Mouse (Mus musculus): ENCODE results near the gene Gm5431.
"Not testable (repeated sequence)": the region's sequence is repeated elsewhere in the genome, so short reads cannot be mapped to it uniquely, and the experiment has no call there.

Gene Gm5431

DNA sequence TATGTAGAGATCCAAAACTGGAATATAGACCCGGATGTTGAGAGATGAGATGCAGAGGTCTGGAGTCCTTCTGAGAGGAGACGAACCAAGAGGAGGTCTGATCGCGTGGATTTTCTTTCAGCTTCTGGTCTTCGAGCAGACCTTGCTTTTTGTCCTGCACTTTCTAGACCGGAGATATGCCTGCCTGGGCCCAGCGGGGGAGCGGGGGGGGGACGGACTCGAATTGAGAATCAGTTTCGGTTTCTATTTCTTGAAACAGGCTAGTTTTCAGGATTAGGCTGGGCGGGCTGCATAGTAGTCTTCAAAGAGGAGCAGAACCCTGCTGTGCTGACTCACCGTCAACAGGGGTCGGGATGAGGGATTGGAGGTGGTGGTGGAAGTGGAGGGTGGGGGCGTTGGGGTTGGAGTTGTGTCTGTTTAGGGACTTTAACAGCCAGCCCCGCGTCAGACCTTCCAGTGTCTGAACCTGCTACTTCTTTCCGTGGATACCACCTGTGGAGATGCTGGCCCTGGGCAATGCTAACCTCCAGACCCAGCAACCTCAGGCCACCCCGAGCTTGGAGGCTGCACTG is 30.7 kb downstream of the Gm5431 start, which contains the start of gene Irgm1:
Gene Irgm1 (minus strand): TSS at position 483 of the 572 bp plus-strand sequence.
- DNase-seq (ENCODE audit: low spot score) = peak; percentile 73

DNA sequence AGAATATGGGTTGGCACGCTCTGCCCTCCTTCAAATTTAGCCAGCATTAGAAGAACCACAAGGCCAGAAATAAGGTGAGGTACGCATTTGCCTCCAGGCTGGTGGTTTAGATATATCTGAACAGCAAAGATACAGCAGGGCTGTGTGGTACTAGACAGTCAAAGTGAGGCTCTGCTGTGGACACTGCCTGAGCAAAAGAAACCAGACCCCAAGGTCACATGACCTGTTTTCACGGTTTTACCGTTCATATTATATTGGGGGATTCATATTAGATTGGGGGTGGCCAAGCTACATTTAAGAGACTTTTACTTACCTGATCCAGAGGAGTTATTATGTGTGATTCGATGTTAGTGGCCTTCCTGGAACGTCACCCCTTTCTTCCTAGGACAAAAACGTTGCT is 31.2 kb downstream of the Gm5431 start:
- DNase-seq (ENCODE audit: low spot score) = peak; percentile 23

DNA sequence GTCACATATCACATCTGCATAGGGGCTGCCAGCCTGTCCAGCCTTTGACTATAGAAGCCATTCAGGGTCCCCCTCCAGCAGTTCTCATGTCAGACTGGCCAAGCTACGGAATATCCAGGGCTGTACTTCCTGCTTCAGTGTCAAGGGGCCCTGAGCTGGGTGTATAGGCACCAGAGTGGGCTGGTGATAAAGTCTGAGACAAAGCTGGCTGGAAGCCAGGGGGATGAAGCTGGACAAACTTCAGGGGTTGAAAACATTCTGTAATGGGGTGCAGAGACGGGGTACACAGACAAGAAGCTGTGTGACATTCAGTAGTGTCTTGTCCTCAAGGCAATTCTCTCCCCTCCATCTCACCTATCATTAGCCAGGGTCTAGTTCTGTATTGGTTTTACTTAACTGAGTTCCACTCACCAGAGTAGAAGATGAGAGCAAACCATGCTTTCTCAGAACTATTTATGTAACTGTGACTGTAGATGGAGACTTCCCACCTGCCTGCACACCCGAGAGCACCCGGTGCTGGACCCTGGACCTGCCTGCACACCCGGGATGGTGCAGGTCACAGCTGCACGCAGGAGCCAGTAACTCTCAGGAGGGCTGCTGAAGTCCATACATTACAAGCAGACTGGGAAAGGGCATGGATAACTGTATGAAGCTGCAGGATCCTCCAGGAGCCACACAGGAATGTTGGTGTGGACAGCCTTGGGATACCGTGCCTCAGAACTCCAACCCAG is 32.5 kb downstream of the Gm5431 start:
- no peak for DNase-seq (ENCODE audit: low spot score)

DNA sequence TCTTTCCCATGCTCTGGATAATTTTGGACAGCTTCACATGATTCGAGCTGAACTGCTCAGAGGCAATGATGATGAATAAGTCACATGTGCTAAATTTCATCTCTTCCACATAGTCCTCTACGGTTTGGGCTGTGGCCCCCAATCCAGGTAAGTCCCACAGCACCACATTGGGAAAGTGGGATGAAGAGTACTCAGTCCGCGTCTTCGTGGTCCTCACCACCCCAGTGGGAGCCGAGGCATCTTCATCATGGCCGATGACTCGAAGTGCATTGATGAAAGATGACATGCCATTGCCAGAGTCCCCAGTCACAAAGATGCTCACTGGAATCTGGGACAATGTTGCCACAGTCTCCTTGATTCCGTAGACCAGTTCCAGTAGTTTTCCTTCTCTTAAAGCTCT is 35.5 kb downstream of the Gm5431 start:
- no peak for DNase-seq (ENCODE audit: low spot score)

DNA sequence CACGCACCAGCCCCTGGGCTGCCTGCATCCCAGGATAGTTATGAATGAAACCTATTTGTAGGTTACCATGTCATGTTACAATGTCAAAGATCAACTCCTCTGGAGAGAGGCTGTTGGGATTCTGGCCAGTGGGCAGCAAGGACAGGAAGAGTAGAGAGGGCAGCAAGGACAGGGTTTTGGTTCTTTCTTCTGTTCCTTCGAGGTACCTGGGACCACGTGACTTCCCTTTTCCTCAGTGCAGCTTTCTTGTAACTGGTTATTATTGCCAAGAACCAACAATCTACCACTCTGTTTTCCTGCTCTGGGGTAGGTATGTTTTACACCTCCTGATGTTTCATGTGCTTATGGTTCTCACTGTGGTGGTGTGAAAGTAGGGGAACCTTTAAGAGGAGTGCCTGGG is 38.2 kb downstream of the Gm5431 start:
- DNase-seq (ENCODE audit: low spot score) = no peak

DNA sequence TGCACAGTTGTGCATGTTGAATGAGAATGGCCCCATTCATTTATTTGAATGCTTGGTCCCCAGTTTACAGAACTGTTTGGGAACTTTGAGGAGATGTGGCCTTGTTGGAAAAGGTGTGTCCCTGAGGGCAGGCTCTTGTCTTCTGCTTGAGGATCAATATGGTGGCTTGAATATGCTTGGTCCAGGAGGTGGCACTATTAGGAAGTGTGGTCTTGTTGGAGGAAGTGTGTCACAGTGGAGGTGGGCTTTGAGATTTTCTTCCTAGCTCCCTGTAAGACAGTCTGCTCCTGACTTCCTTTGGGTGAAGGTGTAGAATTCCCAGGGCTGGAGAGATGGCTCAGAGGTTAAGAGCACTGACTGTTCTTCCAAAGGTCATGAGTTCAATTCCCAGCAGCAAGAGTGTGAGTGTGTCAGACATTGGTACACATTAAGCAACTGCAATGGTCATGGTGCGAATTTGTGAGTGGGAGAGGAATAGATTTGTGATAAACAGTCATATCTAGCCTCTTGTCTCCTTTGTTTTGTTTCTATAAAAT is 39.2 kb downstream of the Gm5431 start:
- no peak for DNase-seq (ENCODE audit: low spot score)

DNA sequence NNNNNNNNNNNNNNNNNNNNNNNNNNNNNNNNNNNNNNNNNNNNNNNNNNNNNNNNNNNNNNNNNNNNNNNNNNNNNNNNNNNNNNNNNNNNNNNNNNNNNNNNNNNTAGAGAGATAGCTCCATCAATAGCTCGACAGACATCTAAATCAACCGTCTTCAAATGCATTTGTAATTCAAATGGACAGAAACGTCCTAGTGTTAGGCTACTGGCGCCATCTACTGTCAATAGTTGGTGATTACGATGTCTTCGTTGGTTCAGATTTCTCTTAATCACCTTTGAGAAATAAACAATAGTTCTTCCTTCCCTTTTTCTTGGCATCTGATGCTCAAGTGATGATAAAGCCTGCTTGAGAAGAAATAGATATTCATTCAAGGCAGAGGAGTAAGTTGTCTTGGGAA is 43.0 kb downstream of the Gm5431 start:
- no peak for DNase-seq (ENCODE audit: low spot score)

DNA sequence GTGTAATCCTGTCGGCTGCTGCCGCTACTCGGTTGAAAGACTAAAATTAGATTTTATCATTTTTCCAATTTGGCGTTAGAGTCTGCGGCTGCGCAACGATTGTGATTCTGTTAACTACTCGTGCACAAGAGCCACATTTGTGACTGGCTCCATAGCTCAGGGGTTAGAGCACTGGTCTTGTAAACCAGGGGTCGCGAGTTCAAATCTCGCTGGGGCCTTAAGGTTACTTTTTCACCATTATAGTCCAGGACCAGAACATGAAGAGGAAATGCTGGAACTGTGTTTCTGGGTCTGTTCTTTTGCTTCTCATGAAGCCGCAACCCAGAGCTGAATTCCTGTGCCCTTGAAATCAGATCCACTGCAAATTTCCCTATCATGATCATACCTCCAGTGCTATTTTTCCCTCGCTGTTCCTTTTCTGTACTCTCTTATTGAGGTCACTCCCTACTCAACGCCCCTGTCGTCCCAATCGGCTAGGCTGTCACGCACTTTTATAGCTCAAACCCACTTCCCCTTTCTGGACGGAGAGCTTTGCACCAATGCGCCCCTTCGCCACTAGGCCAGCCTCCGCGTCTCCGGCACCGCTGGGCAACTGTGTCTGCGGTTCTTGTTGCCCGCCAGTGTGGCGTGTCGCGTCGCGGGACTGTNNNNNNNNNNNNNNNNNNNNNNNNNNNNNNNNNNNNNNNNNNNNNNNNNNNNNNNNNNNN is 48.4 kb downstream of the Gm5431 start:
- peak; percentile 81 for DNase-seq (ENCODE audit: low spot score)

DNA sequence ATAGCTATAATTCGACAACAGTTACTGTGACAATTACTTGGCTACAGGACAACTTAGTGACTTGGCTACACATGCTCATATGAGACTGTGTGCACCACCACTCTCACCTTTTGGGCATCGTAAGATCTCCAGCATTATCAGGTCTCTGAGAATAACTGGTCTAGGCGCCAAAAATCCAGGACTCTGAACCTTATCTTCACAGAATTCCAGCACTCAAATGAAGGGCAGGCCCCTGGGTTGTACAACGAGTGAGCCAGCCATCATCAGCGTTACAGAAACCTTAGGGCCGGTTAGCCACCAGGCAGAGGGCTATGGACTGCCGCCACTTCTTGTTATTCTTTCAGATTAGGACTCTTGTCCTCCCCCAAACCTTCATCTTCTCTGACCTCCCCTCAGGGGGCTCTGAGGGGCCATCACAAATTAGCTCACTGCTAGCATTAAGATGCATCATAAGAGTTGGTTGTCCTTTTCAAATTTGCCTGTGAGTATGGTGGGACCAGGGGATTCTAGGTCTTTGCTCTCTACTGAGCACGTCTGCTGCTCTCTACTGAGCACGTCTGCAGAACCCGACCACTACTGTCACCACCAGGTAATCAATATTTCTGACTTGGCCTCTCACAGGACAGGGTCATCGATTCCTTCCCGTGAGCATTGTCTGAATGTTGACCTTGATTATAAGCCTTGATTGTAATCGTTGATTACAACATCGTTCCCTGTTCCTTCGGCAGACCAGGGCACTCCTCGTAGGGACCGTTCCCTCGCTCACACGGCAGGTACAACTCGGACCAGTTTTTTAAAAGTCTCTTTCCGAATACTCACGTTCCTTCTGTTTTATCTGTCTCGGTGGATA is 49.2 kb downstream of the Gm5431 start:
- DNase-seq (ENCODE audit: low spot score) = no peak

DNA sequence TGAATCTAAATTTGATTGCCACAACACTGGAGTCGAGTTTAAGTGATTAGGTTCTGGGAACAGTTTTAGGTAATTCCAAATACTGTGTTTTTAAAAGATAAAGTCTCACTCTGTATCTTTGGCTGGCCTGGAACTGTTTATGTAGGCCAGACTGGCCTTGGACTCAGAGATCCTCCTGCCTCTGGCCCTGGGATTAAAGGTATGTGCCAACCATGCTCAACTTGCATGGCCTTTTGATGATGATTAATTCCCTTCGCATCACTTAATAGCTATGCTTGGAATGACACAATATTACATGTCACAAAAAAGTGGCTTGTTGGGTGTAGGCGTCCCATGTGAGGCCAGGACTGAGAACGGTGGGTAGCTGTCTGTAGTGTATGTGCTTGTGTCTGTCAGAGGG is 49.8 kb downstream of the Gm5431 start:
- DNase-seq (ENCODE audit: low spot score) = no peak

DNA sequence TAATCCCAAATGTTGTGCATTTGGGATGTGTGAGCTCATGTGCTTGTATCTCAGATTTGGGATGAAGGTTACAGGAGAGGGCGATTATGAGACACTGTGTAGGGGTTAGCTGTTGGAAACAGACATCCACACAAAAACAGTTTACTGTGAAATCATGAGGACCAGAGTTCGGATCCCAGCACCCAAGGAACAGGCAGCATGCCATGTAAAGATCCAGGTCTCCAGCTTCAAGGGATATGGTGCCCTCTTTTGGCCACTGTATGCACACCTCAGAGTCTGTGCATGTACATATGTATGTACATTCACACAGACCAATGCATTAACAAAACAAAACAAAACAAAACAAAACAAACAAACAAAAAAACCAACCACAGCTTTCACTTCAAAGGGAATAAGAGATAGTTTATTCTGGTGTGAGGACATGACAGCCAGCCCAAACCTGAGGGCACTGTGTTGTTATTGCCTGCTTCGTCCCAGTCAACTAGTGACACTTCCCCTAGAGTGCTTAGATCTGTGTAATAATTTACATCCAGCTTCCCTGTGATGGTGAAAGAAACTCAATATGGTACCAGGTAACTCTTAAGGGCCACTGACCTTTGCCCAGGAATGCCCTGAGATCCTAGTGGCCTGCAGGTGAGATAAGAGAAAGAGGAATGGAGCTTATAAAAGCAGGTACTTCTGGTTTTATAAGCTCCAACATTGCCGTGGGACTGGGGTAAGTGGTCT is 50.6 kb downstream of the Gm5431 start:
- no peak for DNase-seq (ENCODE audit: low spot score)

DNA sequence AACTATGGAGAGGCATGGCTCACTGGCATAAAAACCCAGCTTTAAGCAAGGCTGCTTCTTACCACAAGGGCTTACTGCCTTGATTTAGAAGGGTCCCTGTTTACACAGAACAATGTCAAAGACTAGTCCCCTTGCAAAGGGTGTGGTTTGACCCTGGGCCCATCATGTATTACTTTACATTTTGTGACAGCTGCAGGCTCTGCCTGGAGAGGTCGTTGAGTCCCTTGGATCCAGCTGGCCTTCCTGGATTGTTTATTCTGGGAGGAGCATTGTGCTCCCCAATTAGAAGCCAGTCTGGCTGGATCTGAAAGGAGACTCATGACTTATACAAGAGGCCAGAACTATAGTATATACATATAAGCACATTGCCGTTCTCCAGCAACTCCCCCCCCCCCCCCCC is 51.8 kb downstream of the Gm5431 start:
- DNase-seq (ENCODE audit: low spot score) = no peak

DNA sequence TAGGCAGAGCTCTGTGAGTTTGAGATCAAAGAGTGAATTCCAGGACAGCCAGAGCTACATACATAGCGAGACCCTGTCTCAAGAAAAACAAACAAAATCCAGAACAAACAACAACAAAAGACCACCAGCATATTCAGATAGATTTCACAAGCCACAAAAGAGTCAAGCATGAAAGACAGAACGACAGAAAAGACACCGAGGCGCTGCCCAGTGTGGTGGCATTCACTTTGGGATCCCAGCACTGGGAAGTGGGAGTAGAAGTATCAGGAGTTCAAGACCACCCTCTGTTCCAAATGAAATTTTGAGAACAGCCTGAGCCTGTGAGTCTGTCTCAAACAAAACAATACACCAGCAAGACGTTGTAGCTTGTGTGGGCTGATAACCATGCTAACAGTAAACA is 55.1 kb downstream of the Gm5431 start:
- DNase-seq (ENCODE audit: low spot score) = no peak

DNA sequence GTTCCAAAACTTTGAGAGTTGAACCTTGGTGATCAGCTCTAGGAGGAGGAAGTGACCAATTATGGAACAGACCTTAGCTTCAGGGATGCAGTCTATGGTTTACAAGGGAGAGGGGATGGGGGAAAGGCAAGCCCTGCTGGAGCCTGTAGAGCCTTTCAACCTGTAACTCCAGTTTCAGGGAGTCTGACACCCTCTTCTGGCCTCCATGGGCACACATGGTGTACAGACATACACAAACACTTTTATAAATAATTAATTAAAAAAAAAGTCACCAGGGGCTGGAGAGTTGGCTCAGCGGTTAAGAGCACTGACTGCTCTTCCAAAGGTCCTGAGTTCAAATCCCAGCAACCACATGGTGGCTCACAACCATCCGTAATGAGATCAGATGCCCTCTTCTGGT is 55.7 kb downstream of the Gm5431 start:
- DNase-seq (ENCODE audit: low spot score) = not testable (repeated sequence)

DNA sequence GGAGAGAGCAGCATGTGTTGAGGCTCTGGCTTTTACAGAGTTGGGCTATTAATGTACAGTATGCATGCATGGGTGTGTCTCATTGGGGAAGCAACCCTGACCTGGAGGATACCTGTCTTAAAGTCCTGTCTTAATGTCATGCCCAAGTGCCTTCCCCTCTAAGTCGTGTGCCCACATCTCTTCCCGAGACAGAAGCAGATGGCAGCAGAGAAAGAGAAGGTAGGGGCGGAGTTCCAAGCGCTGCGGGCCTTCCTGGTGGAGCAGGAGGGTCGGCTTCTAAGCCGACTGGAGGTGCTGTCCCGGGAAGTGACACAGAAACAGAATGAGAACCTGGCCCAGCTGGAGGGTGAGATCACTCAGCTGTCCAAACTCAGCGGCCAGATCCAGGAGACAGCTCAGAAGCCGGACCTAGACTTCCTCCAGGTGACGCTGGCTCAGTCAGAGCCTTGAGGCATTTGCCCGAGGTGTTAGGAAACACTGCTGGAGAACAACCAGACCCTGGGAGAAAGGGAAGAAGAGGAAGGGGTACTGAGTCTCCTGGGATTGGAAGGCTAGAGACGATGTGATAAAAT is 56.7 kb downstream of the Gm5431 start:
- DNase-seq (ENCODE audit: low spot score) = no peak

DNA sequence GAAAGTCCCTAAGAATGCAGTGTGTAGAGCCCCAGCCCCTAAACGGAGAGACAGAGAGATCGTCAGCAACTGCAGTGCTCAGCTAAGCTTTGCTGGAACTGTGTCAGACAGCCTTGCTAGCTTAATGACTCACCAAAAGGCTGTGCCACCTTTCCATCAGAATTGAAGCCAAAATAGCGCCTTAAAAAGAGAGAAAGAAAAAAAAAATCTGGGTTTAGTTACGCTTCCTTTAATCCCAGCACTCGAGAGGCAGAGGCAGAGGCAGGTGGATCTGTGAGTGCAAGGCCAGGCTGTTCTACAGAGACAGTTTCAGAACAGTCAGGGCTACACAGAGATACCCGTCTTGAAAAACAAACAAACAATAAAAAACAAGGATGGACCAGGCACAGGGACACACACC is 57.7 kb downstream of the Gm5431 start:
- DNase-seq (ENCODE audit: low spot score) = no peak

DNA sequence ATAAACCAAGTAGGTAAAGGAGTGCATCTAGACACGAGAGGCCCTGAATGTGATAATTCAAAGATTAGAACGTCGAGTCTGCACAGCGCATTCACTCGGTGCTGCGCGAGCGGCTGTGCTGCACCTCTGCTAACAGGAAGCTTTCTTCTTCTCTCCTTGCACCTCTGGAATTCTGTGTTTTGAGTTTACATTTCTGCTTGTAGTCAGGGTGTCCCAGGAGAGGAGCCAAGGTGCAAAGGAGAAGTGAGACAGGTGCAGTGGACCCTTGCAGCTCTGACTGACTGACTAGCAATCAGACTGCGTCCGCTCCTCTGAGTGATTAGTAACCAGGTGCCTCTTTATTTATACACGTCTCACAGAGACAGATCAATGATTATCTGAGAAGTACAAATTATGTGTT is 58.8 kb downstream of the Gm5431 start:
- DNase-seq (ENCODE audit: low spot score) = peak; percentile 15

DNA sequence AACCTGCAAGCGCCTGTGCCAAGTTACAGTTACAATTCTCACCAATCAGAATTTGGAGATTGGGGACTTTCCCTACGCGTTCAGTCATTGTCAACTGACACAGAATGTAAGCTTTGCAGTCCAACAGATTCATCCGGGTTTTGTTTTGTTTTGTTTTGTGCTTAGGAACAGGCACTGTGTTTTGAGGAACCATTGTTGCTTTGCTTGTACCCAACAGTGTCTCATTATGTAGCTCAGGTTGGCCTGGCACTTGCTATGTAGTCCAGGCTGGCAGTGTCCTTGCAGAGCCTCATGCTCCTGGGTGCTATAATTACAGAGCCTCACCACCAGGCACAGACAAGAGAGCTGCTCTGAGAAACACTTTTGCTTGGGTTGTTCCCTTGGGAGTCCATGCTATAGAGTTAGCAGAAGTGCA is 59.6 kb downstream of the Gm5431 start:
- no peak for DNase-seq (ENCODE audit: low spot score)

DNA sequence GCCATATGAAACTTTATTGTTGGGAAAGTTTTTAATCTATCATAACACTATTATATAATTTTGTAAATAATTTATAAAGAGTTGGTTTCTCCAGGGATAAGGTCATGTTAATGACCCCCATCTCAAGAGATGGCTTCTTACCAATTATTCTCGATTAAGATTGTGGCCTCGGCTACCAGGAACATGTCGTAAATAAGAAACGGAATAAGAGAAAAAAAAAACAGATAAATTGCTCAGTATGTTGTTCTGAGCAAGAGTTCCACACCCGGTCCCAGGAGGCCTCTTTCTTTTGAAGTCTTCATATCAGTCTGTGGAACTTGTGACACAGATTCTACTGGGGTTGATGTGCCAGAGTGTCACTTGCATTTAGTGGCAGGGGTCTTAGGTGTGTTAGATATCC is 60.8 kb downstream of the Gm5431 start:
- no peak for DNase-seq (ENCODE audit: low spot score)

DNA sequence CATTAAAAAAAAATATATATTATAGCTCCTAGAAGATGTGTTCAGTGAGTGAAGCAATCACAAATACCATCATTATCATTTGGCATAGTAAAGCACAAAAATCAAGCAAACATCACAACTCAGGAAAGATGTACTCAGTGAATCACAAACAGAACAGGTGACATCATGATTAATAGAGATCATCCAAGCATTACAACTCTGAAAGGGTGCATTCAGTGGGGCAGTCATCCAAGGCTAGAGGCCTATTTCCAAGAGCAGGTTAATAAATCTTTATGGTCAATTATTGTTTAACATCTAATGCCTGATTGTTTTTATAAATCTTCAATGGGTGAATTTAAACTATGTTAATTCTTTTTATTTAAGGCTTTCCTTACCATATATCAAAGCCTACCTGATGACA is 61.2 kb downstream of the Gm5431 start:
- DNase-seq (ENCODE audit: low spot score) = no peak

Data from spleen, adult 12 weeks (tissue).